Mouse (Mus musculus): ENCODE results near the gene Eif3i. TPM values are rescaled to one million over a fixed set of nuclear protein-coding genes. Genes with fewer than 3 reads are reported as not detected.
A peak's percentile ranks its signal among the peaks of the same experiment; 100 is the strongest.
"Not testable (repeated sequence)": the region's sequence is repeated elsewhere in the genome, so short reads cannot be mapped to it uniquely, and the experiment has no call there.

Eif3i gene
- polyA plus RNA-seq, 1 experiment from 2014 or later: 133 TPM

DNA sequence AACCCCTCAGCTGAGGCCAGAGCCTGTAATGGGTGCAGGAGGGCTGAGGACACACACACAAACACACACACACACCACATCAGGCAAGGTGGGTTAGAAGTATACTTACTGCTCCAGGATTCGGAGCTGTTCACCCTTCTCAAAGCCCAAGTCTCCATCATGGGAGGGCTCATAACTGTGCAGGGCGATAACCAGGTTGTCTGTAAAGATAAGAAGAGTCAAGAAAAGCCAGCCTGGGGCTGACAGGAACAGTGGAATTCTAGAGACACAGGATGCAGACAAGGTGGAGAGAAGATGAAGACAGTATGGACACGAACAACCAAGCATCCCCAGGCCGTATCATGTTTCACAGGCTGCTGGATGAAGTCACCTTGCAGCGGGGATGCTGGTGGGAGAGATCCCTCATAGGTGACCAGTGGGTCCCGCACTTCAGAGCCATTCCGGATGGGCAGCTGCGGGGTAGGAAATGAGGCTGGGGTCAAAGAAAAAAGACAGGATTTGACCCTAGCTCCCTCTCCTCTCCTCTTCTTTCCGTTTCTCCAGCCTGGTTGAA lies 43.1 kb downstream of the Eif3i start:
- Histone ChIP-seq H3K4me1 (ENCODE audit: control insufficient read depth, low read depth, low read length) (peaks cover 31% of the 10 kb centered on the region), H3K4me3 (ENCODE audit: low read depth, low read length) (peak overlapping the region; percentile 67), H3K9ac (ENCODE audit: low read depth, low read length) (peak overlapping the region; percentile 72), H3K27me3 (ENCODE audit: control insufficient read depth, insufficient read depth, low read depth, low read length) (peaks cover 15% of the 10 kb centered on the region), H3K27ac (ENCODE audit: low read length) (peak overlapping the region; percentile 84), H3K36me3 (ENCODE audit: control insufficient read depth, insufficient read depth) (no peaks in the 10 kb centered on the region), H3K9me3 (replicated peaks; ENCODE audit: control insufficient read depth, low read length) (no peaks in the 10 kb centered on the region), H3K4me2 (ENCODE audit: low read depth, low read length) (peak overlapping the region; percentile 97)
- peak; percentile 84 for ATAC-seq (ENCODE audit: low read depth)
- 64% methylated on average over 9 of the region's 9 CpGs for WGBS (ENCODE audit: insufficient replicate concordance)

- H3K9me3 ChIP-seq (replicated peaks; ENCODE audit: control insufficient read depth, low read length): no peaks in the 10 kb centered on the region
- H3K9ac ChIP-seq (ENCODE audit: low read depth, low read length): peak overlapping the region; percentile 72
- WGBS (ENCODE audit: insufficient replicate concordance): 8% methylated on average over 32 of the region's 33 CpGs
- H3K36me3 ChIP-seq (ENCODE audit: control insufficient read depth, insufficient read depth): no peaks in the 10 kb centered on the region
- peaks cover 15% of the 10 kb centered on the region for H3K27me3 ChIP-seq (ENCODE audit: control insufficient read depth, insufficient read depth, low read depth, low read length)
- H3K4me1 ChIP-seq (ENCODE audit: control insufficient read depth, low read depth, low read length): peaks cover 31% of the 10 kb centered on the region
- peak overlapping the region; percentile 97 for H3K4me2 ChIP-seq (ENCODE audit: low read depth, low read length)
- H3K4me3 ChIP-seq (ENCODE audit: low read depth, low read length): peak overlapping the region; percentile 67
- peak overlapping the region; percentile 84 for H3K27ac ChIP-seq (ENCODE audit: low read length)
- peak; percentile 69 for ATAC-seq (ENCODE audit: low read depth)
These were observed 43.8 kb downstream of the Eif3i start for GRCm38 (mm10) chr4:129556532-129557223.

- WGBS (ENCODE audit: insufficient replicate concordance): 1% methylated on average over 24 of the region's 24 CpGs
- ATAC-seq (ENCODE audit: low read depth): 0 out of 2 replicates have a peak, but pooled peaks have one; percentile 16
- H3K27ac ChIP-seq (ENCODE audit: low read length): no peak overlapping the region
- H3K9ac ChIP-seq (ENCODE audit: low read depth, low read length): peak overlapping the region; percentile 72; the same call in 1 of the 2 replicates
- no peaks in the 10 kb centered on the region for H3K36me3 ChIP-seq (ENCODE audit: control insufficient read depth, insufficient read depth)
- H3K9me3 ChIP-seq (replicated peaks; ENCODE audit: control insufficient read depth, low read length): no peaks in the 10 kb centered on the region
- peaks cover 28% of the 10 kb centered on the region for H3K4me1 ChIP-seq (ENCODE audit: control insufficient read depth, low read depth, low read length)
- peak overlapping the region; percentile 67 for H3K4me3 ChIP-seq (ENCODE audit: low read depth, low read length)
- peaks cover 15% of the 10 kb centered on the region for H3K27me3 ChIP-seq (ENCODE audit: control insufficient read depth, insufficient read depth, low read depth, low read length)
- H3K4me2 ChIP-seq (ENCODE audit: low read depth, low read length): peak overlapping the region; percentile 97
These were observed 44.5 kb downstream of the Eif3i start for GRCm38 (mm10) chr4:129555862-129556531.

DNA sequence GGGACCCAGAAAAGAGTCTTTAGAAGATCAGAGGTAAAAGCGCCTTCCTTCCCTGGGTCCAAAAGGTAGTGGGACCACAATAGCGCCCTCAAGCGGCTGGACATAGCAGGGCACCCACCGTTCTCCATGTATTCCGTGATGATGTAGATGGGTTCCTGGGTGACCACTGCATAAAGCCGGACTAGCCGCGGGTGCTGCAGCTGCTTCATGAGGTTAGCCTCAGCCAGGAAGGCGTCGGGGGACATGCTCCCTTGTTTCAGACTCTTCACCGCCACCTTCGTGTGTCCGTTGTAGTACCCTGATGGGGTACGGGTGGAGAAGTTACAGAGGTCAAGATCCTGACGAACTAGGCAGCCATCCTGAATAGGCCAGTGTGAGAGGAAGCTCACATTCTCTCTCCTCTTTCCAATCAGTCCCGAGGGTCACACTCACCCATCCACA lies 45.0 kb downstream of the Eif3i start:
- no peaks in the 10 kb centered on the region for H3K36me3 ChIP-seq (ENCODE audit: control insufficient read depth, insufficient read depth)
- H3K27me3 ChIP-seq (ENCODE audit: control insufficient read depth, insufficient read depth, low read depth, low read length): peaks cover 15% of the 10 kb centered on the region
- peak overlapping the region; percentile 72; the same call in 1 of the 2 replicates for H3K9ac ChIP-seq (ENCODE audit: low read depth, low read length)
- no peak overlapping the region for H3K27ac ChIP-seq (ENCODE audit: low read length)
- WGBS (ENCODE audit: insufficient replicate concordance): 3% methylated on average over 16 of the region's 16 CpGs
- H3K9me3 ChIP-seq (replicated peaks; ENCODE audit: control insufficient read depth, low read length): no peaks in the 10 kb centered on the region
- no peak for ATAC-seq (ENCODE audit: low read depth)
- peaks cover 28% of the 10 kb centered on the region for H3K4me1 ChIP-seq (ENCODE audit: control insufficient read depth, low read depth, low read length)
- H3K4me2 ChIP-seq (ENCODE audit: low read depth, low read length): peak overlapping the region; percentile 97
- H3K4me3 ChIP-seq (ENCODE audit: low read depth, low read length): peak overlapping the region; percentile 67

- Histone ChIP-seq H3K27me3 (ENCODE audit: control insufficient read depth, insufficient read depth, low read depth, low read length) (peaks cover 15% of the 10 kb centered on the region), H3K4me1 (ENCODE audit: control insufficient read depth, low read depth, low read length) (peaks cover 28% of the 10 kb centered on the region)
- ATAC-seq (ENCODE audit: low read depth); H3K9me3 ChIP-seq (replicated peaks; ENCODE audit: control insufficient read depth, low read length); H3K27ac ChIP-seq (ENCODE audit: low read length); H3K4me2 ChIP-seq (ENCODE audit: low read depth, low read length); H3K9ac ChIP-seq (ENCODE audit: low read depth, low read length); H3K4me3 ChIP-seq (ENCODE audit: low read depth, low read length); H3K36me3 ChIP-seq (ENCODE audit: control insufficient read depth, insufficient read depth): not testable (repeated sequence)
- WGBS (ENCODE audit: insufficient replicate concordance): 81% methylated on average over 6 of the region's 6 CpGs
These were observed 45.9 kb downstream of the Eif3i start for GRCm38 (mm10) chr4:129554512-129554911.

- Histone ChIP-seq H3K9me3 (replicated peaks; ENCODE audit: control insufficient read depth, low read length) (no peaks in the 10 kb centered on the region), H3K4me1 (ENCODE audit: control insufficient read depth, low read depth, low read length) (peaks cover under 1% of the 10 kb centered on the region; the same call in 1 of the 2 replicates), H3K4me2 (ENCODE audit: low read depth, low read length) (no peak overlapping the region), H3K27me3 (ENCODE audit: control insufficient read depth, insufficient read depth, low read depth, low read length) (peaks cover 8% of the 10 kb centered on the region), H3K4me3 (ENCODE audit: low read depth, low read length) (no peak overlapping the region), H3K27ac (ENCODE audit: low read length) (no peak overlapping the region), H3K9ac (ENCODE audit: low read depth, low read length) (no peak overlapping the region), H3K36me3 (ENCODE audit: control insufficient read depth, insufficient read depth) (no peaks in the 10 kb centered on the region)
- WGBS (ENCODE audit: insufficient replicate concordance): 78% methylated on average over 1 of the region's 1 CpGs
- no peak for ATAC-seq (ENCODE audit: low read depth)
These were observed 50.2 kb downstream of the Eif3i start for GRCm38 (mm10) chr4:129550295-129550694.

DNA sequence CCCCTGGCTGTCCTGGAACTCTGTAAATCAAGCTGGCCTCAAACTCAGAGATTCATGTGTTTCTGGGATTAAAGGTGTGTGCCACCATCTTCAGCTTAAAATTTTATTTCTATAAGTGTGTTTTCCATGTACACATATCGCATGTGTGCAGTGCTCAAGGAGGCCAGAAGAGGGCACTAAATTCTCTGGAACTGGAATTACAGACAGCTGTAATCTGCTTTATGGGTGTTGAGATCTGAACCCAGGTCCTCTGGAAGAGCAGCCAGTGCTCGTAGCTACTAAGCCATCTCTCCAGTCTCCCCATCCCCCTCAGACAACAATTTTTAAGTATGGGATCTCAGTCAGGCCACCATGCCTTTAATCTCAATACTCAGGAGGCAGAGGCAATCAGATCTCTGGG lies 51.1 kb downstream of the Eif3i start:
- H3K27me3 ChIP-seq (ENCODE audit: control insufficient read depth, insufficient read depth, low read depth, low read length): no peaks in the 10 kb centered on the region
- ATAC-seq (ENCODE audit: low read depth): no peak
- WGBS (ENCODE audit: insufficient replicate concordance): 62% methylated on average over 2 of the region's 2 CpGs

GRCm38 (mm10) chr4:129547631-129548030 lies 52.8 kb downstream of the Eif3i start:
- not testable (repeated sequence) for H3K36me3 ChIP-seq (ENCODE audit: control insufficient read depth, insufficient read depth); H3K27me3 ChIP-seq (ENCODE audit: control insufficient read depth, insufficient read depth, low read depth, low read length); H3K4me1 ChIP-seq (ENCODE audit: control insufficient read depth, low read depth, low read length); ATAC-seq (ENCODE audit: low read depth); H3K9me3 ChIP-seq (replicated peaks; ENCODE audit: control insufficient read depth, low read length); H3K9ac ChIP-seq (ENCODE audit: low read depth, low read length); H3K4me3 ChIP-seq (ENCODE audit: low read depth, low read length); H3K4me2 ChIP-seq (ENCODE audit: low read depth, low read length); H3K27ac ChIP-seq (ENCODE audit: low read length)
- WGBS (ENCODE audit: insufficient replicate concordance): 51% methylated on average over 4 of the region's 4 CpGs

More for the DNA sequence above, 51.1 kb downstream of the Eif3i start:
- no peaks in the 10 kb centered on the region for H3K9me3 ChIP-seq (replicated peaks; ENCODE audit: control insufficient read depth, low read length)
- no peak overlapping the region for H3K4me3 ChIP-seq (ENCODE audit: low read depth, low read length)
- no peaks in the 10 kb centered on the region; the same call in 1 of the 2 replicates for H3K4me1 ChIP-seq (ENCODE audit: control insufficient read depth, low read depth, low read length)
- no peaks in the 10 kb centered on the region for H3K36me3 ChIP-seq (ENCODE audit: control insufficient read depth, insufficient read depth)
- no peak overlapping the region for H3K4me2 ChIP-seq (ENCODE audit: low read depth, low read length)
- no peak overlapping the region for H3K27ac ChIP-seq (ENCODE audit: low read length)
- H3K9ac ChIP-seq (ENCODE audit: low read depth, low read length): no peak overlapping the region

GRCm38 (mm10) chr4:129544106-129544505 lies 56.3 kb downstream of the Eif3i start:
- no peaks in the 10 kb centered on the region for H3K9me3 ChIP-seq (replicated peaks; ENCODE audit: control insufficient read depth, low read length)
- H3K4me2 ChIP-seq (ENCODE audit: low read depth, low read length): no peak overlapping the region
- no peaks in the 10 kb centered on the region for H3K27me3 ChIP-seq (ENCODE audit: control insufficient read depth, insufficient read depth, low read depth, low read length)
- peaks cover 17% of the 10 kb centered on the region for H3K4me1 ChIP-seq (ENCODE audit: control insufficient read depth, low read depth, low read length)
- no peak for ATAC-seq (ENCODE audit: low read depth)
- H3K36me3 ChIP-seq (ENCODE audit: control insufficient read depth, insufficient read depth): peaks cover 4% of the 10 kb centered on the region
- H3K4me3 ChIP-seq (ENCODE audit: low read depth, low read length): no peak overlapping the region
- no peak overlapping the region for H3K27ac ChIP-seq (ENCODE audit: low read length)
- 81% methylated on average over 4 of the region's 4 CpGs for WGBS (ENCODE audit: insufficient replicate concordance)
- no peak overlapping the region for H3K9ac ChIP-seq (ENCODE audit: low read depth, low read length)

All from liver, embryonic 16.5 days (tissue).